In the genomic region with DNA sequence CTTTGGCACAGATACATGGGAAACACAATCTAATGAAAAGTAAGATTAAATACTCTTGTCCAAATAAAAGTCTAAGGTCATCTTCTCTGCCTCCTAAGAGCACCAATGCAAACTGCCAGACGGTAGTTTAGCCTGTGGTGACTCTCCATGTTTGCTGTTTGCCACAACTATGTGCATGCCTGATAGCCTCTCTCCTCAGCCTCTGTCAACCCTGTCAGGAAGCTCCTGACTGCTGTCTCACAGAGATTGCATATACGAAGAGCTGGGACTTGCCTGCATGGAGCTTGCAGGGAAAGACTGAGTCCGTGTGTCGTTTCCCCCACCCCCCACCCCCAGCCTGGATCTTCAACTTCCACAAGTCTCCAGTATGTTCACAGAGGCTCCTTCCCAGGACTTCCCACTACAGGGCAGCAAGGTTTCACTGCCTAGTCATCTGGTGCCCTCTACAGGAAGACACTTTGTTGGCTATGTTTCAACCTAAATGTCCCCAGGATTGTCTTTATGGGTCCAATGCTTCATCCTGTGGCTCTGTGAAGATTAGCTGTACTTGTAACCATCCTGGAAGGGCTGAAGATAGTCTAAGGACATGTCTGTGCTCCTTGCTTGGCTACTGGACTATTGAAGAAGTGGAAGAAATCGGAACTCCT, we compare ENCODE assay signal across 8 mouse cellular contexts. TPM values are rescaled to one million over a fixed set of nuclear protein-coding genes. Genes with fewer than 3 reads are reported as not detected.
A peak's percentile ranks its signal among the peaks of the same experiment; 100 is the strongest.
DNase-seq lines count a peak whose midpoint lies in the region; ATAC-seq and TF ChIP-seq lines count a peak whose summit lies in the region.
"Had no signal": no experiment of that assay in that cellular context is flagged by ENCODE, and none has a peak within 500 bp of the region (broad histone marks: within the 10 kb centered on the region; RNA-seq: fewer than 3 reads in every experiment).

No protein-coding gene starts in this region.

- peak; percentile 61 for DNase-seq in kidney, adult 2 months
- DNase-seq in kidney, adult 18-20 months, result no peak
- peak; percentile 51 for DNase-seq in Muller cell, postnatal 12 days (ENCODE audit: inconsistent ontology term)
- peak; percentile 70 to 77 for DNase-seq in cerebellum, postnatal 14 days
- no peak for DNase-seq in liver, embryonic 11.5 days (ENCODE audit: low spot score)
- no peak for DNase-seq in urinary bladder, postnatal 36 days (ENCODE audit: low spot score in 2 of 2)

- H3K36me3 ChIP-seq in kidney, adult 2 months (ENCODE audit: control insufficient read depth, insufficient read depth, low read length), result no peaks in the 10 kb centered on the region; the same call in none of the 2 replicates
- H3K36me3 ChIP-seq in liver, embryonic 11.5 days (ENCODE audit: control insufficient read depth, insufficient read depth, low read length), result no peaks in the 10 kb centered on the region
- no peaks in the 10 kb centered on the region for H3K36me3 ChIP-seq in neural tube, embryonic 15.5 days
- H3K36me3 ChIP-seq: embryonic facial prominence, embryonic 15.5 days had no signal

- 47% methylated on average over 5 of the region's 5 CpGs for WGBS in kidney, adult 2 months
- 29% methylated on average over 5 of the region's 5 CpGs for WGBS in liver, embryonic 11.5 days
- 55% methylated on average over 5 of the region's 5 CpGs for WGBS in neural tube, embryonic 15.5 days

- TF ChIP-seq CTCF in kidney, adult 2 months (conservative IDR thresholded peaks at IDR 0.05; ENCODE audit: insufficient read depth, insufficient read length, low read depth, low read length), result peak; percentile 69

- no peak overlapping the region for H3K4me2 ChIP-seq in liver, embryonic 11.5 days
- no peak overlapping the region for H3K4me2 ChIP-seq in neural tube, embryonic 15.5 days
- H3K4me2 ChIP-seq: embryonic facial prominence, embryonic 15.5 days had no signal

- H3K4me1 ChIP-seq in kidney, adult 2 months (ENCODE audit: control insufficient read depth, insufficient read depth, low read length), result no peaks in the 10 kb centered on the region
- H3K4me1 ChIP-seq in liver, embryonic 11.5 days (replicated peaks; ENCODE audit: control insufficient read depth, insufficient read depth, low read length), result no peaks in the 10 kb centered on the region
- H3K4me1 ChIP-seq in neural tube, embryonic 15.5 days, result no peaks in the 10 kb centered on the region

- ATAC-seq in liver, embryonic 11.5 days (replicated peaks; ENCODE audit: low FRiP score), result peak; percentile 48; the same call in 1 of the 2 replicates
- ATAC-seq in neural tube, embryonic 15.5 days (ENCODE audit: low FRiP score), result peak; percentile 73

- TF ChIP-seq POLR2A in kidney, adult 2 months (IDR thresholded peaks at IDR 0.05; ENCODE audit: low read depth, low read length), result no peak

- H3K9me3 ChIP-seq in liver, embryonic 11.5 days (ENCODE audit: control insufficient read depth, low read length), result no peaks in the 10 kb centered on the region
- no peaks in the 10 kb centered on the region for H3K9me3 ChIP-seq in neural tube, embryonic 15.5 days (replicated peaks)
- H3K9me3 ChIP-seq: embryonic facial prominence, embryonic 15.5 days had no signal

- H3K27me3 ChIP-seq in kidney, adult 2 months (replicated peaks; ENCODE audit: control insufficient read depth, insufficient read depth, low read length), result no peaks in the 10 kb centered on the region
- H3K27me3 ChIP-seq in liver, embryonic 11.5 days (replicated peaks; ENCODE audit: control insufficient read depth, insufficient read depth, low read length), result no peaks in the 10 kb centered on the region
- no peaks in the 10 kb centered on the region for H3K27me3 ChIP-seq in neural tube, embryonic 15.5 days (replicated peaks)
- H3K27me3 ChIP-seq: embryonic facial prominence, embryonic 15.5 days had no signal

- no peak overlapping the region for H3K4me3 ChIP-seq in kidney, adult 2 months (ENCODE audit: insufficient read depth, low read depth, low read length)
- no peak overlapping the region for H3K4me3 ChIP-seq in liver, embryonic 11.5 days (ENCODE audit: low read depth, low read length)
- H3K4me3 ChIP-seq in neural tube, embryonic 15.5 days (replicated peaks), result no peak overlapping the region
- H3K4me3 ChIP-seq: embryonic facial prominence, embryonic 15.5 days had no signal

- no peak overlapping the region for H3K9ac ChIP-seq in liver, embryonic 11.5 days (ENCODE audit: low read depth, low read length)
- no peak overlapping the region for H3K9ac ChIP-seq in neural tube, embryonic 15.5 days (replicated peaks)
- H3K9ac ChIP-seq: embryonic facial prominence, embryonic 15.5 days had no signal

- H3K27ac ChIP-seq in kidney, adult 2 months (ENCODE audit: insufficient read depth, low read depth, low read length), result no peak overlapping the region
- no peak overlapping the region for H3K27ac ChIP-seq in liver, embryonic 11.5 days (ENCODE audit: low read depth, low read length)
- H3K27ac ChIP-seq in neural tube, embryonic 15.5 days (replicated peaks), result no peak overlapping the region
- H3K27ac ChIP-seq: embryonic facial prominence, embryonic 15.5 days had no signal

RNA-seq across cellular contexts. Expression of gene Bhlhe41, which starts 41.6 kb away (rescaled TPM):
- polyA plus RNA-seq in kidney, adult 2 months (2012; rRNA removed), result 1.8 TPM in 2 replicates
- 0.34 and 0.45 TPM in 2 replicates for polyA plus RNA-seq in liver, embryonic 11.5 days (2014; fragmentation: Nextera tagmentation; extraction: Ambion mirVana)
- 5.6 and 6.3 TPM in 2 replicates for polyA plus RNA-seq in neural tube, embryonic 15.5 days (2015; fragmentation: Nextera tagmentation; extraction: Ambion mirVana)

Comparison
In these comparisons a context has a peak if more than half of its experiments do, and no peak if none do; other contexts are left out.
1. DNase-seq: peak in kidney, adult 2 months (single experiment), Muller cell, postnatal 12 days (single experiment) and cerebellum, postnatal 14 days (2 of 2); none in kidney, adult 18-20 months (single experiment), liver, embryonic 11.5 days (single experiment) and urinary bladder, postnatal 36 days (0 of 2).